Mouse (Mus musculus) ovary, postnatal 36 days (tissue): ENCODE measurements around the gene Med22.

Source experiments
- DNase-seq: peaks from one replicate; pipeline ENCODE4 v3.0.0; 2022; ENCODE audit warnings: low spot score, mixed read lengths

Med22 gene

DNA sequence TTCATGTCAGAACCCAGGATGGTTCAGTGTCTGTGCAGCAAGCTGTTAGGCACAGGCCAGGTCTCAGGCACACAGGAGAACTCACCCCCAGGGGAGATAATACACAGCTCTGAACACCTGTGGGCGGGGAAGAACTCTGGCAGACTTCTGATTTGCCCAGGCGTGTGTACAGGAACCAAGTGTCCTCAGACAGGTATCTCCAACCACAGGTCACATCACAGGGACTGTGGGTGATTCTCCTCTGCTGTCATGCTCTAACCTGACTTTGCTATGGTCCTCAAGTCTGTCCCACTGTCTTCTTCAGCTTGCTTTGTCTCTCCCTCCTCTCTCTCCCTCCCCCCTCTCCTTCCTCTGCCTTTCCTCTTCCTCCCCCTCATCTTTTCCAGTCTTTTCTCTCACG lies 45.6 kb downstream of the Med22 start, which contains the start of gene Abo:
Gene Abo (minus strand): TSS at position 101 of the 400 bp plus-strand sequence.
- no peak for DNase-seq

DNA sequence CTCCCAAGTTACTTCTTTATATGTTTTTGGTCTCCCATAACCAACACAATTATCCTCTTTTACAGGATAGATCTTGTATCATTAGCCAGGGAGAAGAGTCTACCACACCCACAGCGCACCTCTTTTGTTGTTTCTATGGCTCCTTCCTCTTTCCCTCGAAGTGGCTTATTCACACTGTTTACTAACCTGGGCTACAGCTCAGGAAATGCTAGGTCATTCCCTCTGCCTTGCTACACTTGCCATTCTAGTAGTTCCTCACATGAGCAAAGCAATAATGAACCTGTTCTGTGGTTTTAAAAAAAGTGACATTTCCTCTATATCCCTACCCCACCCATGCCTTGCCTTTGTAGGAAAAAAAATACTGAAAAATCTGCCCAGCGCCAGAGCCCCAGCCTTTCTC lies 47.6 kb downstream of the Med22 start:
- no peak for DNase-seq
